ENCODE assay signal across 8 mouse cellular contexts in genomic region chr6:149010766-149011301, GRCm38 (mm10).
DNase-seq lines count a peak whose midpoint lies in the region; ATAC-seq and TF ChIP-seq lines count a peak whose summit lies in the region.

No protein-coding gene starts in this region.

- H3K79me2 ChIP-seq in CH12.LX (replicated peaks; ENCODE audit: control insufficient read depth, extremely low read depth, insufficient read depth, poor library complexity, severe bottlenecking), result no peaks in the 10 kb centered on the region

- no peaks in the 10 kb centered on the region for H3K4me1 ChIP-seq in hindbrain, embryonic 11.5 days (replicated peaks; ENCODE audit: control insufficient read depth, insufficient read depth, low read length)
- H3K4me1 ChIP-seq in hindbrain, embryonic 12.5 days, result no peaks in the 10 kb centered on the region
- no peaks in the 10 kb centered on the region for H3K4me1 ChIP-seq in CH12.LX (ENCODE audit: control insufficient read depth in 1 of 2, insufficient read depth in 2 of 2)
- H3K4me1 ChIP-seq in midbrain, embryonic 15.5 days, result no peaks in the 10 kb centered on the region

- no peaks in the 10 kb centered on the region for H3K9me3 ChIP-seq in hindbrain, embryonic 11.5 days (ENCODE audit: control insufficient read depth, low read length)
- no peaks in the 10 kb centered on the region for H3K9me3 ChIP-seq in hindbrain, embryonic 12.5 days (replicated peaks)
- H3K9me3 ChIP-seq in CH12.LX (replicated peaks; ENCODE audit: low read length), result no peaks in the 10 kb centered on the region
- H3K9me3 ChIP-seq in midbrain, embryonic 15.5 days, result no peaks in the 10 kb centered on the region

- no peaks in the 10 kb centered on the region; the same call in 1 of the 2 replicates for H3K36me3 ChIP-seq in hindbrain, embryonic 11.5 days (ENCODE audit: control insufficient read depth, insufficient read depth, low read length)
- H3K36me3 ChIP-seq in hindbrain, embryonic 12.5 days, result peaks cover 66% of the 10 kb centered on the region
- H3K36me3 ChIP-seq in CH12.LX (replicated peaks in 1 of 2; ENCODE audit: control insufficient read depth in 1 of 2, insufficient read depth in 1 of 2, low read length in 1 of 2), result peaks cover 2 to 3% of the 10 kb centered on the region in 2 experiments
- peaks cover 46% of the 10 kb centered on the region for H3K36me3 ChIP-seq in midbrain, embryonic 15.5 days (replicated peaks)

- H3K27ac ChIP-seq in hindbrain, embryonic 11.5 days (ENCODE audit: low read depth, low read length), result no peak overlapping the region
- H3K27ac ChIP-seq in hindbrain, embryonic 12.5 days, result no peak overlapping the region
- H3K27ac ChIP-seq in CH12.LX (ENCODE audit: insufficient read depth, low read depth), result no peak overlapping the region
- no peak overlapping the region for H3K27ac ChIP-seq in midbrain, embryonic 15.5 days

- TF ChIP-seq RAD21 in CH12.LX (IDR thresholded peaks at IDR 0.05; ENCODE audit: low read depth, low read length), result peak; percentile 88

- no peak for ATAC-seq in hindbrain, embryonic 11.5 days (ENCODE audit: low FRiP score)
- ATAC-seq in hindbrain, embryonic 12.5 days (ENCODE audit: low FRiP score), result no peak
- peak; percentile 54; the same call in 1 of the 2 replicates for ATAC-seq in midbrain, embryonic 15.5 days (replicated peaks)

- no peak for TF ChIP-seq POLR2A in CH12.LX (IDR thresholded peaks at IDR 0.05; ENCODE audit: low read depth, low read length)

- in situ Hi-C loops in CH12.LX (cut with MboI; ENCODE audit: low pct_ligation_motif_present, low pct_unique_long_range_greater_than_20kb, low sequenced_read_pairs), result no loop called here

- no peaks in the 10 kb centered on the region for H3K27me3 ChIP-seq in hindbrain, embryonic 11.5 days (ENCODE audit: control insufficient read depth, insufficient read depth, low read length)
- H3K27me3 ChIP-seq in hindbrain, embryonic 12.5 days, result no peaks in the 10 kb centered on the region
- H3K27me3 ChIP-seq in CH12.LX (replicated peaks), result no peaks in the 10 kb centered on the region
- no peaks in the 10 kb centered on the region for H3K27me3 ChIP-seq in midbrain, embryonic 15.5 days (replicated peaks)

- peak; percentile 40 for DNase-seq in hindbrain, embryonic 11.5 days (ENCODE audit: low spot score)
- DNase-seq in 3134 (ENCODE audit: extremely low read depth, insufficient read length, low spot score), result peak; percentile 39
- peak; percentile 61 for DNase-seq in CH12.LX (ENCODE audit: extremely low read depth)
- DNase-seq in embryo, embryonic 11.5 days (ENCODE audit: low read depth, low spot score), result peak; percentile 20
- DNase-seq in right cerebral cortex, postnatal 25 days, result no peak
- no peak for DNase-seq in gastrocnemius, postnatal 10 days

- no peak for TF ChIP-seq EP300 in CH12.LX (IDR thresholded peaks at IDR 0.05; ENCODE audit: low read length)

- H3K4me2 ChIP-seq in hindbrain, embryonic 11.5 days (replicated peaks; ENCODE audit: low read depth, low read length), result no peak overlapping the region
- H3K4me2 ChIP-seq in hindbrain, embryonic 12.5 days (replicated peaks), result no peak overlapping the region
- no peak overlapping the region for H3K4me2 ChIP-seq in CH12.LX (ENCODE audit: insufficient read depth, low read depth, poor library complexity, severe bottlenecking)
- H3K4me2 ChIP-seq in midbrain, embryonic 15.5 days, result no peak overlapping the region

- dilution Hi-C loops in CH12.LX (cut with MboI; ENCODE audit: extremely low pct_ligation_motif_present, extremely low pct_unique_long_range_greater_than_20kb, low sequenced_read_pairs), result no loop called here

- TF ChIP-seq CTCF in CH12.LX (conservative IDR thresholded peaks at IDR 0.05 in 1 of 2, IDR thresholded peaks at IDR 0.05 in 1 of 2; ENCODE audit: low read depth in 2 of 2, low read length in 2 of 2), result peak; percentile 37 to 81; a peak in 3 of 4 replicates

- no peak overlapping the region for H3K9ac ChIP-seq in hindbrain, embryonic 11.5 days (ENCODE audit: low read depth, low read length)
- H3K9ac ChIP-seq in hindbrain, embryonic 12.5 days, result no peak overlapping the region
- H3K9ac ChIP-seq in CH12.LX (ENCODE audit: insufficient read depth, low read depth), result no peak overlapping the region
- H3K9ac ChIP-seq in midbrain, embryonic 15.5 days, result no peak overlapping the region

- no peak overlapping the region for H3K4me3 ChIP-seq in hindbrain, embryonic 11.5 days (ENCODE audit: low read depth, low read length)
- H3K4me3 ChIP-seq in hindbrain, embryonic 12.5 days, result no peak overlapping the region
- no peak overlapping the region for H3K4me3 ChIP-seq in CH12.LX (replicated peaks in 1 of 3; ENCODE audit: low read depth in 2 of 3, low read length in 2 of 3, poor library complexity in 1 of 3)
- H3K4me3 ChIP-seq in midbrain, embryonic 15.5 days, result no peak overlapping the region

TF ChIP-seq in CH12.LX, 34 proteins besides CTCF, POLR2A, EP300 and RAD21:
- TF ChIP-seq ZC3H11A (IDR thresholded peaks at IDR 0.05; ENCODE audit: low read depth, low read length), result peak; percentile 48; the same call in 1 of the 2 replicates
- TF ChIP-seq ELF1 (IDR thresholded peaks at IDR 0.05; ENCODE audit: low read depth, low read length), result no peak
- TF ChIP-seq ZNF384 (IDR thresholded peaks at IDR 0.05; ENCODE audit: low read depth, low read length), result no peak
- 0 out of 2 replicates have a peak, but pooled peaks have one; percentile 23 for TF ChIP-seq SIN3A (IDR thresholded peaks at IDR 0.05; ENCODE audit: low read length)
- TF ChIP-seq RCOR1 (conservative IDR thresholded peaks at IDR 0.05; ENCODE audit: low read depth, low read length), result no peak
- peak; percentile 85 for TF ChIP-seq SMC3 (IDR thresholded peaks at IDR 0.05; ENCODE audit: low read depth, low read length)

Comparison
In these comparisons a context has a peak if more than half of its experiments do, and no peak if none do; other contexts are left out.
1. DNase-seq: peak in hindbrain, embryonic 11.5 days (single experiment), 3134 (single experiment), CH12.LX (single experiment) and embryo, embryonic 11.5 days (single experiment); none in right cerebral cortex, postnatal 25 days (single experiment) and gastrocnemius, postnatal 10 days (single experiment).